Mouse (Mus musculus) left cerebral cortex, postnatal 14 days (tissue): ENCODE results near the gene Nop16. TPM values are rescaled to one million over a fixed set of nuclear protein-coding genes. Genes with fewer than 3 reads are reported as not detected.

Experiments
- DNase-seq, 2 experiments: peaks; one replicate each; pipeline ENCODE4 v3.0.0; 2021 to 2022; ENCODE audit warnings: low spot score in 2 of 2, mixed read lengths in 1 of 2
- intact Hi-C: fragments of 180-260 bp; cut with DNase I; formaldehyde crosslinking; loops from one replicate; pipeline ENCODE4 v1.15.1; 2025
- total RNA-seq, 2 experiments: library from RNA; stranded (reverse); gene quantifications; 2 replicates each; pipeline ENCODE4 v1.2.3; 2021

Nop16 gene
- total RNA-seq, 2 experiments from 2014 or later, result 27.0 to 30.4 TPM

- no peak for DNase-seq
- intact Hi-C loops, result no loop called here
These were observed 12.8 kb upstream of the Nop16 start for GRCm38 (mm10) chr13:54602639-54603111.

- intact Hi-C loops, result no loop called here
- DNase-seq, result no peak
These were observed 8.8 kb upstream of the Nop16 start for GRCm38 (mm10) chr13:54598622-54599143.

DNA sequence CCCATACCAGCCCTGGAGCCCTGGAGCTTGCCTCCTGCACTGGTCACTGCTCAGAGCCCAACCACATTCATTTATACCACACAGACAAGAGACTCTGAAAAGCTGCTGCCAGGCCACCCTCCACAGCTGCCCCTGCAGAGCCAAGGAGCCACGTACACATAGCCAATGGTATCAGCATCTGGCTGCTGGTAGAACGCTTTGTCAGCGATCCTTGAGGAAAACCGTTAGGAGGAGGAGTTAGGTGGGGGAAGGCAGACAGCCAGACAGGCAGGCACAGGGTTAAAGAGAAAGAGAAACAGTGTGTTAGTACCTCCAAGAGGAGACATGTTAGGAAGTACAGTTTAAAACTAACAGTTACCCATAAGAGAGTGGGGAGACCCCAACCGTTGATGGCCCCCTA lies 7.0 kb upstream of the Nop16 start:
- no peak for DNase-seq
- intact Hi-C loops, result no loop called here

DNA sequence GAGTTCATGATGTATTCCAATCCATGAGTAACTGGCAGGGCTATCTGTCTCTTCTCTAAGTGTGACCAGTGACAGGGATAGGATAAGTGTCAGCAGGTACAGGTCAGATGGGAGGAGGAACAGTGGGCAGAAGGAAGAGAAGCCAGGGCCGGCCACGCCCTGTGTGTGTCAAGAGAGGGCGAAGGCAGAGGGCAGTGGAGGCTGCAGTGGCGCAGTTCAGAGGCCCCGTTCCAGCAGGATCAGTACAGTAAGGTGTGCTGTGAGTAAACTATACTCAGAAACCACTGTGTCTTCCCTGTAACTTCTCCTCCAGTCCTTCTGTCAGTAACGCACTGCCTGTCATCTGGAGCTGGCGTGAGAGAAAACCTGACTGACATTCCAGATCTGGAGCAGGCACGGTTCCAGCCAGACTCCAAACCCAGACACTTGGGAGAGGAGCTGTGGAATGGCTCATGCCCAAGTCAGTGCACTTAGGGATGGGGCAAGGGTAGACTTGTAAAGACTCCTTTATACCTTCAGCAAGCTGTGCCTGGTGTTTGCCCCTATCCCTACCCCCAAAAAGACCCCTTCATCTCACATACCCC lies 6.3 kb upstream of the Nop16 start:
- intact Hi-C loops, result no loop called here
- DNase-seq, result no peak

DNA sequence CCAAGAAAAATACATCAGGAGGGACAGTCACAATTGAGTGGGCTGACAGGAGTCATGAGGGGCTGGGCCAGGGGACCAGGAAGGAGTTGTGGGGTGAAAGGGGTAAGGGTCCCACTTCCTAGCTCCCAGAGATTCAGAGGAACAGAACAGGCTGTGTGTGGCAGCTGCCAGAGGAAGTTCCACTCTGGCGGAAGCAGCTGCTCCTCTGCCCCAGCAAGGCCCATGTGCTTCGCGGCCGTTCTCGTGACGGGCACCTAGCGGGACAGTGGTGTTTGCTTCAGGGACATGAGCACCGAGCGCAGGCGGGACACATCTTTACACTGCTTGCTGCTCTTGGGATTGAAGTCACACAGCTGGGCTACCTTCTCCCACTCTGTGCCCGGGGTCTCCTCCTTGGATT lies 3.7 kb upstream of the Nop16 start:
- intact Hi-C loops, result no loop called here
- DNase-seq, result no peak

DNA sequence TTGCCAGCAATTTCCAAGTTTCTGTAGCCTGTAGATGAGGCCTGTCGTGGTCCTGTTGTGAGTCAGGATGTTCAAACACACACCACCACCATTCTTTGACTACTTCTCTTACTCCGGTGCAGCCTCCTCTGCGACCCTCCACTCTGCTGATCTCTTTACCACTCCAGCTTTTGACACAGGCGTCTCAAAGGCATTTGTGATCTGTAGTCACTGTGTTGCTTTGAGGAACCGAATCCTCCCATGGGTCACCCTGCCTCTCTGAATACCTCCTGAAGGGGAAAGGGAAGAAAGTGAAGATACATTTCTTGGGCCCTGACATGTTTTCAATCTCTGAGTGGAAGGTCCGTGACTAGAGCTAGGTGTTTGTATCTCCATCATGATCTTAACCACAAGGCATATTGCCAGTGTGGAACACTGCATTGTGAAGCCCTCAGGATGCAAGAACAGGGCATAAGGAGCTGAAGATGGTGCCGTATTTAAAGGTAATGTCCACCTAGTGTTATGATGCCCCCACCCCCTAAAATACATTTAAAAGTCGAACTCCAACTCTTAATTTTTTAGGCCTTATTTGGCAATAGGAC lies 2.0 kb upstream of the Nop16 start:
- intact Hi-C loops, result no loop called here
- no peak for DNase-seq

DNA sequence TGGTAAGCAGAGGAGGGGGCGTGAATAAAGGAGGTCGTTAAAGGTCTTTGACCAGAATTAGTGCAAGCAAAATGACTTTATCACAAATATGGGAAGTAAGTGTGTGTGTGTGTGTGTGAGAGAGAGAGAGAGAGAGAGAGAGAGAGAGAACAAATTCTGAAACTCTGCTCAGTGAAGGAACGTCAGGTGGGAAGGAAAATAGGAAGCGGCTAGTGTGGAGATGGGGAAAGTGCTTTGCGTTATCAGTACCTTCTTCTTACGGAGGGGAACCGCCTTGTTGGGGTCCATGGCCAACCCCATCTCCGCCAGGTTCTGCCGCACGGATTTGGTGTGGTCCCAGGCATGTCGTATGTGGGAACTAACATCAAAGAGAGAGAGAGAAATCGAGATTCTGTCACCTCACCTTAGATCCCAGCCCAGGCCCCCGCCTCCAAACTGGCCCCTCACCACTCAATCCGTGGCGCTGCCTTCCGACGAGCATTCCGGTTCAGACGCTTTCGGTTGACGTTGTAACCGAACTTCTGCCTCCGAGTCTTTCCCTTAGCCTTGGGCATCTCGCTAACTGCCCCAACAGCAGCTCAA lies 385 bp downstream of the Nop16 start:
- intact Hi-C loops, result no loop called here
- no peak for DNase-seq

GRCm38 (mm10) chr13:54585831-54586230 lies 4.1 kb downstream of the Nop16 start:
- no peak for DNase-seq
- intact Hi-C loops, result no loop called here

GRCm38 (mm10) chr13:54582860-54583259 lies 7.0 kb downstream of the Nop16 start:
- no peak for DNase-seq
- intact Hi-C loops, result no loop called here

DNA sequence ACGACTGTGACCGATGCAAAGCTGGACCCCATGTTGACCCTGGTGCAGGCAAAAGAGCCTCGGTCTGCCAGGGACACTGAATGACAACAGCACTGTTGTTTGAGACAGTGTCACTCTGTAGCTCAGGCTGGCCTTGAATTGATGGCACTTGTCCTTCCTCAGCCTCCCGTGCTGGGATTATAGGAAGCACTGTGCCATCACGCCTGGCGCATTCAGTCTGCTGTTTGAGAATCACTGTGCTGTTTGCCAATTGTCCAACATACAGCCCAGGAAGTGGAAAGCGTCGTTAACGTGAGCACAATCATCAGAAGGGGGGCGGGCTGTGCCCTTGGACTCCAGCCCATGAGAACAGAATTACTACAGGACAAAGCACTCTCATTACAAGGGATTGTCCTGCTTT lies 7.8 kb downstream of the Nop16 start:
- intact Hi-C loops, result no loop called here
- no peak for DNase-seq

- no peak for DNase-seq
- intact Hi-C loops, result no loop called here
These were observed 8.5 kb downstream of the Nop16 start for GRCm38 (mm10) chr13:54581385-54581784.

DNA sequence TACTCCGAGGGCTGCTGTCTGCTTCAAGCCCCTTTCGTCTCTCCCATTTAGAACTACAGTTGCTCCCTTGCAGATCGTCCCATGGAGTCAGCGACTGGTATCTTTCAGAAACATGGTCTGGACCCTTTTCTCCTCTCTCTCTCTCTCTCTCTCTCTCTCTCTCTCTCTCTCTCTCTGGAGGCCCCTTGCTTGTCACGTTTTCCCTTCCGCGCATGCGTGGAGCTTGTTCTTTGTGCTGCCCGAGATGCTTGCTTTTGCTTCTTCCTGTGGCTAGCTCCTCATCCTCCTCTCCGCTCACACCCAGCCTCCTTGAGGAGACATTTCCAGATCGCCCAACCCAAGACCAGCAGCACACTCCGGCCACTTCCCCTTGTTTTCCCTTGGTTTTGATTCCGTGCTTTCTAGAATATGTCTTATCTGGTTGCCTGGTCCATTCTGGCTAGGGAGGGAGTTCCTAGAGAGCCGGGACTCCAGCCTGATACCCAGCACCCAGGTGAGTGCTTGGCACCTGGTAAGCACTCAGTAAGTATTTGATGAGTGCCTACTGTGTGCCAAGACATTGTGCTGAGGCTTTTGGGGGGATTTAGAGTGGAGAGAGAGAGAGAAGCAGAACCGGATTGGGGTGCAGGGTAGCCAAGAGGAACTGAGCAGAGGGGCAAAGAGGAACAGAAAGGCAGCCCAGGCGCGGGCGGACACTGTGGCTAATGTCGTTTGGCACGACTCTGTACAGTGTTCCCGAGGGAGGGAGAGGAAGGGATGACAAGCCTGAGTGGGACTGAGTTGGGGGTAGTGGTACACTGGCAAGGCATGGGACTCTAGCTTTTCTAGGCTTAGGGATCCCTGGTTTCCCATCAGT lies 12.0 kb downstream of the Nop16 start:
- no peak for DNase-seq
- intact Hi-C loops, result no loop called here

GRCm38 (mm10) chr13:54575489-54575888 lies 14.4 kb downstream of the Nop16 start:
- intact Hi-C loops, result no loop called here
- no peak for DNase-seq

DNA sequence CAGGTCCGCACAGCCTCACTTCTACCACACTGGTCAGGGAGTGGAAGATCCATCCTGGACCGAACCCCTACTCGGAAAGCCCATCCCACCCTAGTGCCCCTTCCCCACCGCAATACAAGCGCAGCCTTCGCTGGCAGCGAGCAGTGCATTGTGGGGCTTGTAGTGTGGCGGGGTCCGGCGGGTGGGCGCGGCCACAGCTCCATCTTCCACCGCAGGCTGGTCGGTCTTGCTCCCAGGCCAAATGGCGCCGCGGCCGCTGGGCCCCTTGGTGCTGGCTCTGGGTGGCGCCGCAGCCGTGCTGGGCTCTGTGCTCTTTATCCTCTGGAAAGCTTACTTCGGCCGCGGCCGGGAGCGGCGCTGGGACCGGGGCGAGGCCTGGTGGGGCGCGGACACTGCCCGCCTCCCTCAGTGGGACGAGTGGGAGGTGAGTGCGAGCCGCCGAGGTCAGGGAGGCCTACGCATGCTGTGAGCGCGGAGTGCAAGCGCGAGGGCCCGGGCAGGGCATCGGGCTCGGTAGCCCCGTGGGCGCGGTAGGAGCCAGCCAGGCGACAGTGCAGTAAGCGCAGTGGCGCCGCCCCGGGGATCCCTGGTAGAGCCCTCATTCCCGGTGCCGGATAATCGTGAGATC lies 14.9 kb downstream of the Nop16 start, which contains the start of gene Arl10:
TSS of gene Arl10 (plus strand) at position 162 of the 628 bp plus-strand sequence.
- intact Hi-C loops, result no loop called here

GRCm38 (mm10) chr13:54572621-54573020 lies 17.3 kb downstream of the Nop16 start:
- DNase-seq, result no peak
- intact Hi-C loops, result no loop called here

More for the DNA sequence above, 14.9 kb downstream of the Nop16 start, which contains the start of gene Arl10:
- DNase-seq, result peak in 1 of 2 experiments; percentile 73

GRCm38 (mm10) chr13:54571637-54572036 lies 18.3 kb downstream of the Nop16 start:
- intact Hi-C loops, result no loop called here

DNA sequence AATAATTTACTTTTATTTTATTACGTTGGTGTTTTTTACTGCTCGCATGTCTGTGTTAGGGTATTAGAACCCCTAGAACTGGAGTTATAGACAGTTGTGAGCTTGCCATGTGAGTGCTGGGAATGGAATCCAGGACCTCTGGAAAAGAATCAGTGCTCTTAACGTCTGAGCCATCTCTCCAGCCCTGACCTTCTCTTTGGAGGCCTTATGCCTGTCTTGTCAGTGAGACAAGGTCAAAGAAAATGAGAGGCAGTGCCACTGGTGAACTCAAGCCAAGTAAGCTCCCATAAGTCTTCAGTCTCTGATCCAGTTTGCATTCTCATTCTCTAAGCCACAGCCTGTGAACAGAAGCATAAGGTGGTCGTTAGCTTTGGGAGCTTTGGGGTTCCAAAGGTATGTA lies 19.2 kb downstream of the Nop16 start:
- intact Hi-C loops, result no loop called here
- no peak for DNase-seq

More at GRCm38 (mm10) chr13:54571637-54572036, 18.3 kb downstream of the Nop16 start:
- peak in 1 of 2 experiments; percentile 60 for DNase-seq

- no peak for DNase-seq
- intact Hi-C loops, result no loop called here
These were observed 20.6 kb downstream of the Nop16 start for GRCm38 (mm10) chr13:54569282-54569681.

DNA sequence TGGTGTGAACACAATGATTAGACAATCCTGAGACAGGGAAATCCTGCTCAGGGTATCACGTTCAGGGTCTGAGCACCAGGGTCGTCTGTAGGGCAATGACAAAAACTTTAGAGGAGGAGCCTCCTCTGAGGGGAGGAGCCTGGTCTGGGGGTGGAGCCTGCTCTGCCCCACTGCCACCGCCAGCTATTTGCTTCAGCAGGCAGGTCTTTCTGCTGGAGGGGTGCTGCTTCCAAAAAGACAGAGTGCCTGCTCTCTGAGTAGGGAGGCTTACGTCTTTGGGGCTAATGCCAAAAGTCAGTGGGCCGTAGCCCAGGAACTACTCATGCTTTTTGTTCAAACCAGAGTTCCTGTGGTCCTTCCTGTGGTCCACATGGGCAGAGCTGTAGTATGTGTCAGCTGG lies 21.5 kb downstream of the Nop16 start:
- intact Hi-C loops, result no loop called here
- no peak for DNase-seq
